Mouse (Mus musculus) neural tube, embryonic 13.5 days (tissue): ENCODE measurements around the gene Tdgf1. TPM values are rescaled to one million over a fixed set of nuclear protein-coding genes. Genes with fewer than 3 reads are reported as not detected.

Experiments used
- microRNA-seq: library from miRNA; unstranded; fragments of <30 nt; microRNA quantifications from one replicate; pipeline ENCODE4, GENCODE M21; 2016
- polyA plus RNA-seq: library from polyadenylated mRNA; unstranded; fragments of >200 nt; fragmentation: Nextera tagmentation; extraction: Ambion mirVana; gene quantifications from 2 replicates; pipeline ENCODE4 v1.2.1, GENCODE M21; 2015

Tdgf1 gene
- polyA plus RNA-seq, 1 experiment from 2014 or later: 0.22 TPM

Small RNA genes lying within 50 kb of the gene (microRNA-seq; reads per million reads assigned to microRNA genes)
- gene Gm24269: not detected

Other genes with a start within 250 kb of the Tdgf1 start
- gene Myl3, start 204.3 kb downstream of the Tdgf1 start, polyA plus RNA-seq: 1.2 and 3.8 TPM in 2 replicates
- 17.6 and 20.2 TPM in 2 replicates for gene Pth1r, start 199.0 kb downstream of the Tdgf1 start, polyA plus RNA-seq
- gene Prss42, start 148.0 kb downstream of the Tdgf1 start, polyA plus RNA-seq: not detected in 2 replicates
- not detected in 2 replicates for gene Prss44, start 132.2 kb downstream of the Tdgf1 start, polyA plus RNA-seq
- not detected in 2 replicates for gene Prss43, start 119.5 kb downstream of the Tdgf1 start, polyA plus RNA-seq
- not detected in 2 replicates for gene Prss45, start 111.6 kb downstream of the Tdgf1 start, polyA plus RNA-seq
- not detected in 2 replicates for gene Prss46, start 101.7 kb downstream of the Tdgf1 start, polyA plus RNA-seq
- 0.22 TPM in 1 of 2 replicates, not detected in the other for gene Prss50, start 88.2 kb downstream of the Tdgf1 start, polyA plus RNA-seq
- 1.2 TPM in 2 replicates for gene Als2cl, start 66.3 kb downstream of the Tdgf1 start, polyA plus RNA-seq
- 1.7 and 1.8 TPM in 2 replicates for gene Tmie, start 66.0 kb downstream of the Tdgf1 start, polyA plus RNA-seq
- gene Fam240a, start 29.3 kb downstream of the Tdgf1 start, polyA plus RNA-seq: not detected in 2 replicates
- 0.62 and 1.1 TPM in 2 replicates for gene Lrrc2, start 5.4 kb upstream of the Tdgf1 start, polyA plus RNA-seq
- not detected in 2 replicates for gene Rtp3, start 44.4 kb upstream of the Tdgf1 start, polyA plus RNA-seq
- 0.80 and 1.1 TPM in 2 replicates for gene Ltf, start 73.1 kb upstream of the Tdgf1 start, polyA plus RNA-seq
- gene Ccrl2, start 111.4 kb upstream of the Tdgf1 start, polyA plus RNA-seq: 1.0 and 1.2 TPM in 2 replicates
- gene Lrrfip2, start 171.4 kb upstream of the Tdgf1 start, polyA plus RNA-seq: 44.9 and 47.7 TPM in 2 replicates